Mouse (Mus musculus) cortical plate, adult 2 months (tissue): Measurements from ENCODE around the gene Vmn1r79.

Source experiments
- CTCF ChIP-seq: fragments of 200-500 bp; IDR thresholded peaks from 2 replicates; pipeline ENCODE4 v1.5.1; 2011; ENCODE audit warnings: mild to moderate bottlenecking, control low read depth, low read length; ENCODE audit not compliant: insufficient read depth; ENCODE audit errors: extremely low read depth
- POLR2A ChIP-seq: fragments of 200-500 bp; IDR thresholded peaks from 2 replicates; pipeline ENCODE4 v1.6.1; 2011; ENCODE audit warnings: mild to moderate bottlenecking, low read length, control low read depth; ENCODE audit not compliant: insufficient read depth; ENCODE audit errors: extremely low read depth

GRCm38 (mm10) chr7:12204141-12204540, 33.1 kb downstream of the Vmn1r79 start:
- TF ChIP-seq CTCF (no peak), POLR2A (no peak)
